21 mouse cellular contexts compared by ENCODE assay signal in genomic region chr15:78859311-78859710, GRCm38 (mm10). TPM values are rescaled to one million over a fixed set of nuclear protein-coding genes. Genes with fewer than 3 reads are reported as not detected.
DNase-seq lines count a peak whose midpoint lies in the region; ATAC-seq and TF ChIP-seq lines count a peak whose summit lies in the region.
"Had no signal": no experiment of that assay in that cellular context is flagged by ENCODE, and none has a peak within 500 bp of the region (broad histone marks: within the 10 kb centered on the region; RNA-seq: fewer than 3 reads in every experiment).

No protein-coding gene starts in this region.

- H3K4me1 ChIP-seq in hindbrain, embryonic 10.5 days (replicated peaks): peaks cover 24% of the 10 kb centered on the region
- no peaks in the 10 kb centered on the region; the same call in 1 of the 2 replicates for H3K4me1 ChIP-seq in hindbrain, embryonic 16.5 days (ENCODE audit: control insufficient read depth, insufficient read depth, low read depth, low read length)
- peaks cover 40% of the 10 kb centered on the region for H3K4me1 ChIP-seq in bone marrow macrophage, adult 2 months (ENCODE audit: control insufficient read depth, insufficient read depth, low read length)
- peaks cover 37% of the 10 kb centered on the region for H3K4me1 ChIP-seq in intestine, embryonic 16.5 days (ENCODE audit: control insufficient read depth, insufficient read depth, low read length)
- H3K4me1 ChIP-seq: forebrain, embryonic 12.5 days had no signal

- no peaks in the 10 kb centered on the region for H3K36me3 ChIP-seq in hindbrain, embryonic 10.5 days
- H3K36me3 ChIP-seq in hindbrain, embryonic 16.5 days (ENCODE audit: control insufficient read depth, insufficient read depth, low read length): no peaks in the 10 kb centered on the region
- H3K36me3 ChIP-seq in intestine, embryonic 16.5 days (ENCODE audit: control insufficient read depth, insufficient read depth, low read length): no peaks in the 10 kb centered on the region
- H3K36me3 ChIP-seq: forebrain, embryonic 12.5 days; heart, embryonic 13.5 days had no signal

- TF ChIP-seq CTCF in bone marrow macrophage, adult 2 months (IDR thresholded peaks at IDR 0.05; ENCODE audit: low read depth, low read length): no peak

- H3K27me3 ChIP-seq in hindbrain, embryonic 10.5 days (ENCODE audit: insufficient read depth, poor library complexity, severe bottlenecking): no peaks in the 10 kb centered on the region
- no peaks in the 10 kb centered on the region; the same call in 1 of the 2 replicates for H3K27me3 ChIP-seq in hindbrain, embryonic 16.5 days (replicated peaks; ENCODE audit: control insufficient read depth, insufficient read depth, low read length)
- no peaks in the 10 kb centered on the region for H3K27me3 ChIP-seq in intestine, embryonic 16.5 days (replicated peaks; ENCODE audit: control insufficient read depth, insufficient read depth, low read length)
- H3K27me3 ChIP-seq: heart, embryonic 13.5 days had no signal

- WGBS in hindbrain, embryonic 10.5 days: 77% methylated on average over 4 of the region's 4 CpGs
- 62% methylated on average over 4 of the region's 4 CpGs for WGBS in hindbrain, embryonic 16.5 days
- 61% methylated on average over 4 of the region's 4 CpGs for WGBS in intestine, embryonic 16.5 days

- H3K9me3 ChIP-seq in hindbrain, embryonic 10.5 days: no peaks in the 10 kb centered on the region
- H3K9me3 ChIP-seq in hindbrain, embryonic 16.5 days (ENCODE audit: control insufficient read depth, low read length): no peaks in the 10 kb centered on the region
- no peaks in the 10 kb centered on the region for H3K9me3 ChIP-seq in intestine, embryonic 16.5 days (ENCODE audit: control insufficient read depth, low read length)
- H3K9me3 ChIP-seq: forebrain, embryonic 12.5 days; heart, embryonic 13.5 days; megakaryocyte, embryonic 14.5 days had no signal

- intact Hi-C loops in gastrocnemius, postnatal 14 days (cut with DNase I; ENCODE audit: low total_unique reads): no loop called here

- no peak for DNase-seq in hindbrain, embryonic 10.5 days (ENCODE audit: low spot score)
- DNase-seq in cerebellum, adult 8-10 months: peak; percentile 74
- no peak for DNase-seq in thymus, postnatal 0 days (ENCODE audit: low spot score)
- DNase-seq in gastrocnemius, postnatal 14 days: no peak
- DNase-seq in T-cell, adult 2 months (ENCODE audit: low spot score): no peak
- DNase-seq: lung, adult 2 months had no signal

- ATAC-seq in hindbrain, embryonic 16.5 days: no peak
- ATAC-seq in intestine, embryonic 16.5 days: peak; percentile 9; the same call in 1 of the 2 replicates

- no peak overlapping the region for H3K9ac ChIP-seq in hindbrain, embryonic 16.5 days (ENCODE audit: low read depth, low read length)
- H3K9ac ChIP-seq in intestine, embryonic 16.5 days (ENCODE audit: low read depth, low read length): peak overlapping the region; percentile 37; the same call in 1 of the 2 replicates
- H3K9ac ChIP-seq: forebrain, embryonic 12.5 days; heart, embryonic 13.5 days had no signal

- no peak for TF ChIP-seq POLR2A in bone marrow macrophage, adult 2 months (IDR thresholded peaks at IDR 0.05; ENCODE audit: borderline replicate concordance, low read depth, low read length)

- H3K4me2 ChIP-seq in hindbrain, embryonic 16.5 days (ENCODE audit: low read length): no peak overlapping the region
- peak overlapping the region; percentile 9; the same call in 1 of the 2 replicates for H3K4me2 ChIP-seq in intestine, embryonic 16.5 days (ENCODE audit: low read depth, low read length)
- H3K4me2 ChIP-seq: forebrain, embryonic 12.5 days; heart, embryonic 13.5 days had no signal

- peak overlapping the region; percentile 59 for H3K27ac ChIP-seq in hindbrain, embryonic 10.5 days
- no peak overlapping the region for H3K27ac ChIP-seq in hindbrain, embryonic 16.5 days (ENCODE audit: low read depth, low read length)
- peak overlapping the region; percentile 28; the same call in 1 of the 2 replicates for H3K27ac ChIP-seq in bone marrow macrophage, adult 2 months (ENCODE audit: insufficient read depth, low read depth, low read length)
- peak overlapping the region; percentile 86 for H3K27ac ChIP-seq in intestine, embryonic 16.5 days (ENCODE audit: low read length)
- H3K27ac ChIP-seq: forebrain, embryonic 12.5 days; heart, embryonic 13.5 days had no signal

- no peak overlapping the region for H3K4me3 ChIP-seq in hindbrain, embryonic 10.5 days
- no peak overlapping the region for H3K4me3 ChIP-seq in hindbrain, embryonic 16.5 days (ENCODE audit: low read length)
- H3K4me3 ChIP-seq in bone marrow macrophage, adult 2 months (ENCODE audit: insufficient read depth, low read length): no peak overlapping the region
- no peak overlapping the region for H3K4me3 ChIP-seq in intestine, embryonic 16.5 days (ENCODE audit: low read length)
- H3K4me3 ChIP-seq: forebrain, embryonic 12.5 days; heart, embryonic 13.5 days; megakaryocyte, embryonic 14.5 days had no signal

RNA-seq across cellular contexts. Expression of gene Lgals2, which starts 4.0 kb away (rescaled TPM):
- not detected in 2 replicates for polyA plus RNA-seq in hindbrain, embryonic 10.5 days (2016; fragmentation: Nextera tagmentation; extraction: Ambion mirVana)
- not detected in 2 replicates for polyA plus RNA-seq in hindbrain, embryonic 16.5 days (2015; fragmentation: Nextera tagmentation; extraction: Ambion mirVana)
- not detected in 2 replicates for polyA plus RNA-seq in bone marrow macrophage, adult 2 months (2012; ENCODE audit: insufficient read depth, insufficient read length, missing spikeins)
- 1,298 and 1,309 TPM in 2 replicates for polyA plus RNA-seq in intestine, embryonic 16.5 days (2015; fragmentation: Nextera tagmentation; extraction: Ambion mirVana)
- 3.3 and 5.1 TPM in 2 replicates for polyA plus RNA-seq in thymus, postnatal 0 days (2015; fragmentation: Nextera tagmentation; extraction: Ambion mirVana)
- total RNA-seq in gastrocnemius, postnatal 14 days (2021): not detected
- total RNA-seq: granulocyte monocyte progenitor cell, adult 5-6 weeks; layer of hippocampus, adult 18-20 months; left cerebral cortex, adult 18-20 months; monocyte, adult 5-6 weeks had no signal
- polyA plus RNA-seq: forebrain, embryonic 12.5 days; heart, embryonic 13.5 days; hindbrain, embryonic 11.5 days; limb, embryonic 11.5 days; neural tube, embryonic 14.5 days had no signal

RNA-seq across cellular contexts. Expression of gene Cdc42ep1, which starts 16.9 kb away (rescaled TPM):
- 19.2 and 19.4 TPM in 2 replicates for polyA plus RNA-seq in hindbrain, embryonic 10.5 days (2016; fragmentation: Nextera tagmentation; extraction: Ambion mirVana)
- 15.9 and 17.5 TPM in 2 replicates for polyA plus RNA-seq in hindbrain, embryonic 16.5 days (2015; fragmentation: Nextera tagmentation; extraction: Ambion mirVana)
- polyA plus RNA-seq in bone marrow macrophage, adult 2 months (2012; ENCODE audit: insufficient read depth, insufficient read length, missing spikeins): 0.31 and 0.36 TPM in 2 replicates
- polyA plus RNA-seq in intestine, embryonic 16.5 days (2015; fragmentation: Nextera tagmentation; extraction: Ambion mirVana): 34.5 and 36.1 TPM in 2 replicates
- 3.9 and 4.0 TPM in 2 replicates for polyA plus RNA-seq in thymus, postnatal 0 days (2015; fragmentation: Nextera tagmentation; extraction: Ambion mirVana)
- total RNA-seq in gastrocnemius, postnatal 14 days (2021): 10 to 100 TPM; 22.7 to 23.6 TPM
- total RNA-seq: granulocyte monocyte progenitor cell, adult 5-6 weeks had no signal

RNA-seq across cellular contexts. Expression of gene Gga1, which starts 17.7 kb away (rescaled TPM):
- polyA plus RNA-seq in hindbrain, embryonic 10.5 days (2016; fragmentation: Nextera tagmentation; extraction: Ambion mirVana): 51.1 and 60.7 TPM in 2 replicates
- polyA plus RNA-seq in hindbrain, embryonic 16.5 days (2015; fragmentation: Nextera tagmentation; extraction: Ambion mirVana): 46.1 and 51.8 TPM in 2 replicates
- polyA plus RNA-seq in bone marrow macrophage, adult 2 months (2012; ENCODE audit: insufficient read depth, insufficient read length, missing spikeins): 68.7 and 76.5 TPM in 2 replicates
- 56.3 and 57.4 TPM in 2 replicates for polyA plus RNA-seq in intestine, embryonic 16.5 days (2015; fragmentation: Nextera tagmentation; extraction: Ambion mirVana)
- polyA plus RNA-seq in thymus, postnatal 0 days (2015; fragmentation: Nextera tagmentation; extraction: Ambion mirVana): 42.4 and 42.5 TPM in 2 replicates
- 10 to 100 TPM; 28.0 to 28.2 TPM for total RNA-seq in gastrocnemius, postnatal 14 days (2021)

RNA-seq across cellular contexts. Expression of gene Gm49510, which starts 40.2 kb away (rescaled TPM):
- polyA plus RNA-seq in hindbrain, embryonic 10.5 days (2016; fragmentation: Nextera tagmentation; extraction: Ambion mirVana): 0.29 and 0.38 TPM in 2 replicates
- 0.11 TPM in 1 of 2 replicates, not detected in the other for polyA plus RNA-seq in hindbrain, embryonic 16.5 days (2015; fragmentation: Nextera tagmentation; extraction: Ambion mirVana)
- not detected in 2 replicates for polyA plus RNA-seq in bone marrow macrophage, adult 2 months (2012; ENCODE audit: insufficient read depth, insufficient read length, missing spikeins)
- 0.21 and 0.55 TPM in 2 replicates for polyA plus RNA-seq in intestine, embryonic 16.5 days (2015; fragmentation: Nextera tagmentation; extraction: Ambion mirVana)
- polyA plus RNA-seq in thymus, postnatal 0 days (2015; fragmentation: Nextera tagmentation; extraction: Ambion mirVana): 0.10 and 0.32 TPM in 2 replicates
- total RNA-seq in gastrocnemius, postnatal 14 days (2021): not detected
- total RNA-seq: adrenal gland, postnatal 4 days had no signal
- polyA plus RNA-seq: forebrain, embryonic 12.5 days; testis, adult 2 months had no signal

RNA-seq across cellular contexts. Expression of gene Sh3bp1, which starts 40.3 kb away (rescaled TPM):
- polyA plus RNA-seq in hindbrain, embryonic 10.5 days (2016; fragmentation: Nextera tagmentation; extraction: Ambion mirVana): 23.8 and 24.7 TPM in 2 replicates
- 4.5 and 6.7 TPM in 2 replicates for polyA plus RNA-seq in hindbrain, embryonic 16.5 days (2015; fragmentation: Nextera tagmentation; extraction: Ambion mirVana)
- polyA plus RNA-seq in bone marrow macrophage, adult 2 months (2012; ENCODE audit: insufficient read depth, insufficient read length, missing spikeins): 158 and 180 TPM in 2 replicates
- polyA plus RNA-seq in intestine, embryonic 16.5 days (2015; fragmentation: Nextera tagmentation; extraction: Ambion mirVana): 21.5 and 23.3 TPM in 2 replicates
- polyA plus RNA-seq in thymus, postnatal 0 days (2015; fragmentation: Nextera tagmentation; extraction: Ambion mirVana): 27.7 and 39.1 TPM in 2 replicates
- 1 to 10 TPM; 3.3 to 3.6 TPM for total RNA-seq in gastrocnemius, postnatal 14 days (2021)

Comparison
In these comparisons a context has a peak if more than half of its experiments do, and no peak if none do; other contexts are left out.
1. RNA of gene Lgals2, which starts 4.0 kb away (polyA plus RNA-seq): 1,298 to 1,309 TPM in intestine, embryonic 16.5 days; 3.3 to 5.1 TPM in thymus, postnatal 0 days, not detected in hindbrain, embryonic 10.5 days, not detected in hindbrain, embryonic 16.5 days and not detected in bone marrow macrophage, adult 2 months; every median in the first group is over 100 times any median in the second.